Mouse (Mus musculus) frontal cortex, adult (tissue): ENCODE data around the gene Spata21.

Experiments
- ATAC-seq: cut with Nextera tagmentation; 2 replicates; pipeline ENCODE4 v1.9.2; 2017; ENCODE audit warnings: mild to moderate bottlenecking, moderate library complexity, mixed read lengths; ENCODE audit not compliant: low TSS enrichment

Spata21 gene

GRCm38 (mm10) chr4:141158609-141159008 lies 70.5 kb downstream of the Spata21 start:
- no peak for ATAC-seq

- no peak for ATAC-seq
Measured at GRCm38 (mm10) chr4:141159093-141159492, 71.0 kb downstream of the Spata21 start.

GRCm38 (mm10) chr4:141159666-141160065 lies 71.5 kb downstream of the Spata21 start:
- ATAC-seq = no peak

- ATAC-seq = no peak
Measured at GRCm38 (mm10) chr4:141160193-141160592, 72.1 kb downstream of the Spata21 start.

GRCm38 (mm10) chr4:141161699-141162208 lies 73.6 kb downstream of the Spata21 start:
- ATAC-seq = no peak
